Mouse (Mus musculus): ENCODE data around the gene Prc1. TPM values are rescaled to one million over a fixed set of nuclear protein-coding genes. Genes with fewer than 3 reads are reported as not detected.

Gene Prc1
- polyA plus RNA-seq (2012; rRNA removed) = 47.2 and 66.5 TPM in 2 replicates

DNA sequence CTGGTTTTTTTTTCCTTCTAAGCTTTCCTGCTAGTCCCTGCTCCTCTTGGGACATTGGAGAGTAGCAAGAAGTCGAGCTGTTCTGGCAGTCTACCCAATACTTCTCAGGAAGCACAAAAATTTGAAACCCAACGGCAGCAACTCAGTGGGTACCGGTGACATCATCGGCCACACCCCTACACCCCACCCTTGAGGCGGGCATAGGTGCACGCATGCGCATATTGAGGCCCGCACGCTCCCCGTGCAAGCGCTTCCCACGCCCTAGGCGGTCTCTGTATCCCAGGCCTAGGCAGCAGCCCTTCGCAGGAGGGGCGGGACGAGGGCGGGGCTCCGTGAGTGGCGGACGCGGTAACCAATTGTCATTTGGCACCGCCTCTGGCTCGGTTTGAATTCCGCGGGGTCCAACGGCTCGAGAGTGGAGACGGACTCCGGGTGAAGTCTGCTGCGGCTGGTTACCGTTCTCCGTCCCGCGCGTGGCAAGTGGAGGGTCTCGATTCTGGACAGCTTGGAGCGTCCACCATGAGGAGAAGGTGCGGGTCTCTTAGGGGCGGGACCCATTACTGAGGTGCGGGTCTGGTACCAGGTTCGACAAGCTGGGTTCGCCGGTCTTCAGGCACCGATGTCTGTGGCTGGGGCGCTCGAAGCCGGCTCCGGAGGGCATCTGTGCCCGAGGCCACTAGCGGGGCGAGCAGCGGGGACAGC, at the start of gene Prc1:
TSS of gene Prc1 (plus strand) at position 389 of the 702 bp plus-strand sequence.

GRCm38 (mm10) chr7:80246148-80246721, 48.0 kb upstream of the Prc1 start, which contains the start of gene Ttll13:
Ttll13 (plus strand) TSS chr7:80246376.

DNA sequence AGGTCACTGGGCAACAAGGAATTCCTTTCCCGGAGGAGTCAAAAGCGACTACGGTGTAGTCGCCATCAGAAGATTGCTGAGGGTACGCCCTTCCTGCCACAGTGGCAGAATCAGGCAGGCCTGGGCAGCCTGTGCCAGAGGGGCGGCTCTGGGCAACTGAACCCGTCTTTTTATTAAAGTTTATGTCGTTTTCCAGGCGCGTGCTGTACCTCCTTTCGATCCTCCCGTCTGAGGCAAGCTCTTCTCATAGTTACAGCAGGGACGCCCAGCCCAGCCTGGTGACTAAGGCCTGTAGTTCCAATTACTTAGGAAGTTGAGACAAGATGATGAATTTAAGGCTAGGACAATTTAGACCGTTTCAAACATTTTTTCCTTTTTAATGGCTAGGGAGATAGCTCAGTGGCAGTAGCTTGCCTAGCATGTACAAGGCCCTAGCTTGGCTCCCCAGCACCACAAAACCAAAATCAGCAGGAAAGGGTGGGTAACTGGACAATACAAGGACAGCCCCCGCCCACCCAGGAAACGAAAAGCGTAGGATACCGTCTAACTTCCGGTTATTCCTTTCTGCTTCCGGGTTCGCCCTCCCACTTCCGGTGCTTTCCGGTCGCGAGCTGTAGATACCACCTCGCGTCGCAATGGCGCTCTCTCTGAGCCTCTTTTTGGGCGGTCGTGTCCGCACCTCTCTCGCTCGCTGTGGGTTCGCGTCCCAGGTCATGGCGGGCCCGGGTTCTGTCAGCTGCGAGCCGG, 33.5 kb upstream of the Prc1 start, which contains the start of gene Ngrn:
TSS of gene Ngrn (plus strand) at position 591 of the 747 bp plus-strand sequence.

DNA sequence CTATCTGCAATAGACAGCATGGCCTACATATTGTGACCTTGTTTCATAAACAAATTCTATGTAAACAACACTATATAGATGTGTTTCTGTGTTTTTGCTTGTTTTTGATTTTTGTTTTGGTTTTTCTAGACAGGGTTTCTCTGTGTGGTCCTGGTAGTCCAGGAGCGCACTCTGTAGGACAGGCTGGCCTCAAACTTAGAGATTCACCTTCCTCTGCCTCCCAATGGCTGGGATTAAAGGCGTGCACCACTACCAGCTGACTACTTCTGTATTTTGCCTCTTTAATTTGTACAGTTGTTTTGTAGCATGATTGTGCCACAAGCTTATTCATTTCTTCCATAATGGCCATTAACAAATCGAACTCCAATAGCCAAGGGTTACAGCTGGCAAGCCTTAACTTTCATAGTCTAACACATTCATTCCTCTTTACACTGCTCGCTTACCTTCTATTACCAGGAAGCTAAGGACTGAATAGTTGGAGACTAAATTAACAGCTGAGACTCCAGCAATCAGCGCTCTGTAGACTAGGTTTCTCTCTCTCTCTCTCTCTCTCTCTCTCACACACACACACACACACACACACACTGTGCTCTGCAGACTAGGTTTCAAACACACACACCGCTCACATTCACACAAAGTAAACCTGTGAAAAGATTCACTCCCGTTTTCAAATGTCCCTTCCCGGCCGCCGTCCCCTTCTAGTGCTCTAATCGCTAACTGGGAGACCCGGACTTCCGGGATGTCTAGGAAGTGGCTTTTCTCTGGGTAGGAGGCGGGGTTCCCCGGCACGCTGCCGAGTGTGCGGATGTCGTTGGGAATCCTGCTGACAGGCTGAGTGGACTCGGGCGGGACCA, 25.1 kb upstream of the Prc1 start, which contains the start of gene Vps33b:
TSS of gene Vps33b (plus strand) at position 753 of the 854 bp plus-strand sequence.

DNA sequence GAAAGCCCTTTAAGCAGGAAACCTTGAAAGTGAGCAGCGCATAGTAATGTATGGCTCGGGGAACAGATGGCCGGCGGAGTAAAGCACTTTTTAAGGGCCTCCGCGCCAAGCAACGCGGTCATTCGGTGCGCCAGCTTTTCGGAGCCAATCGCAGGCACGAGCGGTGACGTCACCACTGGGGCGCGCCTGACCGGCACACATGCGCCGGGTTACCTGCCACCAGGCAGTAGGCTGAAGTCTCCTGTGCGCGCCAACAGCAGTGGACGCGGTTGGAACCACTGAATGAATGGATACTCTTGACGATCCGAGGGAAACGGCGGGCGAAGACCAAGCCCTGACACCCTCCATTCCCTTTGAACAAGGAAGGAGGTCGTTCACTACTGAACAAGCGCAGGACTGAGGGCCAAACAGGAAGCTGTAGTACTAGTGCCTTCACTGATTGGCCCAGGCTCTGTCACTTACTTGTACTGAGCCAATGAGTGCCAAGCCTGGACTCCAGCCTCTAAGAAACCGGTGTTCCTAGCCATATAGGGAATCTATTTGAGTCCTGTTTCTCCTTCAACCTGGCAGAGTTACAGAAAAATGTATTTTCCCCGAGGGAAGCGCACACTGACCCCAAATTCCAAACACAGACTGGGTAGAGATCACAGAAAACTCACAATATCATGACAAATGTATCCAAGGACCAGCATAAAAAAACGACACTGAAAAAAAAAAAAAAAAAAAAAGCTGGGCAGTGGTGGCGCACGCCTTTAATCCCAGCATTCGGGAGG, 30.0 kb downstream of the Prc1 start, which contains the start of gene Rccd1:
TSS of gene Rccd1 (minus strand) at position 412 of the 773 bp plus-strand sequence.

DNA sequence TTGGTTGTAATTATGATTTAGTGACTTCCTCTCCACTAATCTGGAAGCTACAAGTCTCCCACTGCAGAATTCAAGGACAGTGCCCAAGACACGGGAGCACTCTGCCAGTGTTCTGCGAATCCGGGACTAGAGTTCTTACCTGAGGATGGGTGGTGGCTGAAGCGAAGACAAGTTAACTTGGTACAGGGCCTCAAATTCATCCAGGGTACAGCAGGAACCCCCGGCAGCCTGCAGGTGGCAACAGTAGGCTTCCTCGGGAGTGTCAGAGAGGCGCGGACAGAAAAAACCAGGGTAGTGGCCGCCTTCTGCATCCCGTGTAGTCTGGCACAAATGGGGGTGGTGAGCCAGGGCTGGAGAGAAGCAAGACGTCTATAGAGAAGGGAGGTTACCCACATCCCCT, 46.5 kb downstream of the Prc1 start, which contains the start of gene Unc45a:
TSS of gene Unc45a (minus strand) at position 213 of the 400 bp plus-strand sequence.

GRCm38 (mm10) chr7:80342858-80343257, 48.6 kb downstream of the Prc1 start, which contains the start of gene Hddc3:
Hddc3 (plus strand) TSS chr7:80343104.

Other genes starting within 250 kb of the Prc1 start
- gene Idh2, start 179.1 kb upstream of the Prc1 start, polyA plus RNA-seq (2012; rRNA removed) = 287 and 310 TPM in 2 replicates
- 13.4 and 14.3 TPM in 2 replicates for gene Sema4b, start 107.6 kb upstream of the Prc1 start, polyA plus RNA-seq (2012; rRNA removed)
- gene Cib1, start 61.6 kb upstream of the Prc1 start, polyA plus RNA-seq (2012; rRNA removed) = 29.5 and 31.9 TPM in 2 replicates
- 2.1 and 2.2 TPM in 2 replicates for gene Gdpgp1, start 61.6 kb upstream of the Prc1 start, polyA plus RNA-seq (2012; rRNA removed)
- gene Ttll13, start 48.1 kb upstream of the Prc1 start, polyA plus RNA-seq (2012; rRNA removed) = 0.86 and 0.93 TPM in 2 replicates
- gene Ngrn, start 33.2 kb upstream of the Prc1 start, polyA plus RNA-seq (2012; rRNA removed) = 55.8 and 56.9 TPM in 2 replicates
- gene Vps33b, start 24.8 kb upstream of the Prc1 start, polyA plus RNA-seq (2012; rRNA removed) = 27.7 and 32.5 TPM in 2 replicates
- gene Rccd1, start 30.0 kb downstream of the Prc1 start, polyA plus RNA-seq (2012; rRNA removed) = 34.8 and 36.3 TPM in 2 replicates
- gene Unc45a, start 46.6 kb downstream of the Prc1 start, polyA plus RNA-seq (2012; rRNA removed) = 75.7 and 80.0 TPM in 2 replicates
- 49.9 and 58.1 TPM in 2 replicates for gene Hddc3, start 48.7 kb downstream of the Prc1 start, polyA plus RNA-seq (2012; rRNA removed)
- 63.5 and 65.8 TPM in 2 replicates for gene Man2a2, start 76.9 kb downstream of the Prc1 start, polyA plus RNA-seq (2012; rRNA removed)
- gene Fes, start 93.5 kb downstream of the Prc1 start, polyA plus RNA-seq (2012; rRNA removed) = 7.8 and 13.0 TPM in 2 replicates
- gene Furin, start 111.0 kb downstream of the Prc1 start, polyA plus RNA-seq (2012; rRNA removed) = 16.3 and 23.1 TPM in 2 replicates
- gene Blm, start 240.7 kb downstream of the Prc1 start, polyA plus RNA-seq (2012; rRNA removed) = 13.5 and 13.7 TPM in 2 replicates

Measured in central nervous system, embryonic 14 days (tissue).